Mouse (Mus musculus): ENCODE data around the gene Klk1b26. TPM values are rescaled to one million over a fixed set of nuclear protein-coding genes. Genes with fewer than 3 reads are reported as not detected.
"Not testable (repeated sequence)": the region's sequence is repeated elsewhere in the genome, so short reads cannot be mapped to it uniquely, and the experiment has no call there.

Klk1b26 gene
- total RNA-seq (2021), result not detected
- long read RNA-seq, result 0 reads

GRCm38 (mm10) chr7:44011868-44012267 is at the start of gene Klk1b26:
TSS of gene Klk1b26 (plus strand) at chr7:44012168.
- not testable (repeated sequence) for DNase-seq (ENCODE audit: low spot score in 2 of 2)

GRCm38 (mm10) chr7:43966451-43966850 is 45.5 kb upstream of the Klk1b26 start, which contains the start of gene Klk1b1:
TSS of gene Klk1b1 (plus strand) at chr7:43966751.
- no peak for DNase-seq (ENCODE audit: low spot score in 2 of 2)

- no peak for DNase-seq (ENCODE audit: low spot score in 2 of 2)
These were observed 44.9 kb upstream of the Klk1b26 start for GRCm38 (mm10) chr7:43967058-43967457.

- DNase-seq (ENCODE audit: low spot score in 2 of 2), result no peak
These were observed 44.4 kb upstream of the Klk1b26 start for GRCm38 (mm10) chr7:43967612-43968011.

- not testable (repeated sequence) for DNase-seq (ENCODE audit: low spot score in 2 of 2)
These were observed 36.2 kb upstream of the Klk1b26 start, which contains the start of gene Klk1b9 for GRCm38 (mm10) chr7:43975761-43976160. TSS of gene Klk1b9 (plus strand) at chr7:43976061.

GRCm38 (mm10) chr7:43985657-43986056 is 26.3 kb upstream of the Klk1b26 start:
- no peak for DNase-seq (ENCODE audit: low spot score in 2 of 2)

- DNase-seq (ENCODE audit: low spot score in 2 of 2), result not testable (repeated sequence)
These were observed 17.1 kb upstream of the Klk1b26 start for GRCm38 (mm10) chr7:43994821-43995220.

- DNase-seq (ENCODE audit: low spot score in 2 of 2), result not testable (repeated sequence)
These were observed 16.4 kb upstream of the Klk1b26 start, which contains the start of gene Klk1b11 for GRCm38 (mm10) chr7:43995577-43995976. TSS of gene Klk1b11 (plus strand) at chr7:43995877.

GRCm38 (mm10) chr7:44004847-44005246 is 7.1 kb upstream of the Klk1b26 start:
- no peak for DNase-seq (ENCODE audit: low spot score in 2 of 2)

GRCm38 (mm10) chr7:44014666-44015065 is 2.7 kb downstream of the Klk1b26 start:
- peak in 1 of 2 experiments; percentile 14 for DNase-seq (ENCODE audit: low spot score in 2 of 2)

- peak in 1 of 2 experiments; percentile 6 for DNase-seq (ENCODE audit: low spot score in 2 of 2)
These were observed 3.1 kb downstream of the Klk1b26 start for GRCm38 (mm10) chr7:44015071-44015470.

- DNase-seq (ENCODE audit: low spot score in 2 of 2), result not testable (repeated sequence)
These were observed 40.0 kb downstream of the Klk1b26 start, which contains the start of gene Klk1b27 for GRCm38 (mm10) chr7:44051990-44052389. TSS of gene Klk1b27 (plus strand) at chr7:44052290.

Other genes starting within 250 kb of the Klk1b26 start
- gene Klk12, start 243.3 kb upstream of the Klk1b26 start, total RNA-seq (2021), result not detected
- gene Klk11, start 237.6 kb upstream of the Klk1b26 start, total RNA-seq (2021), result not detected
- gene Klk10, start 231.1 kb upstream of the Klk1b26 start, total RNA-seq (2021), result 1 to 10 TPM; 1.2 to 1.5 TPM
- gene Klk9, start 220.3 kb upstream of the Klk1b26 start, total RNA-seq (2021), result not detected
- 10 to 100 TPM; 22.3 to 27.7 TPM for gene Klk8, start 214.6 kb upstream of the Klk1b26 start, total RNA-seq (2021)
- gene Klk7, start 200.9 kb upstream of the Klk1b26 start, total RNA-seq (2021), result under 1 TPM; 0.32 to 0.33 TPM
- gene Klk6, start 187.7 kb upstream of the Klk1b26 start, total RNA-seq (2021), result 1 to 10 TPM in 1 of 2 experiments, under 1 TPM in 1; 0.89 to 1.0 TPM
- not detected for gene Klk5, start 170.2 kb upstream of the Klk1b26 start, total RNA-seq (2021)
- gene Klk4, start 131.0 kb upstream of the Klk1b26 start, total RNA-seq (2021), result not detected
- not detected for gene Klk15, start 78.4 kb upstream of the Klk1b26 start, total RNA-seq (2021)
- gene Klk1b8, start 61.5 kb upstream of the Klk1b26 start, total RNA-seq (2021), result not detected
- gene Klk1b1, start 45.4 kb upstream of the Klk1b26 start, total RNA-seq (2021), result not detected
- gene Klk1b9, start 36.1 kb upstream of the Klk1b26 start, total RNA-seq (2021), result not detected
- gene Klk1b11, start 16.3 kb upstream of the Klk1b26 start, total RNA-seq (2021), result not detected
- not detected for gene Klk1b27, start 40.1 kb downstream of the Klk1b26 start, total RNA-seq (2021)
- gene Klk1b21, start 90.2 kb downstream of the Klk1b26 start, total RNA-seq (2021), result not detected
- not detected for gene Klk1b22, start 100.5 kb downstream of the Klk1b26 start, total RNA-seq (2021)
- not detected for gene Klk1b16, start 124.6 kb downstream of the Klk1b26 start, total RNA-seq (2021)
- gene Klk1b24, start 176.1 kb downstream of the Klk1b26 start, total RNA-seq (2021), result not detected
- gene Klk1b3, start 186.0 kb downstream of the Klk1b26 start, total RNA-seq (2021), result not detected
- gene Klk1b4, start 195.3 kb downstream of the Klk1b26 start, total RNA-seq (2021), result not detected
- not detected for gene Klk1b5, start 203.8 kb downstream of the Klk1b26 start, total RNA-seq (2021)
- not detected for gene Klk1, start 213.2 kb downstream of the Klk1b26 start, total RNA-seq (2021)
- not detected for gene Gm36864, start 224.0 kb downstream of the Klk1b26 start, total RNA-seq (2021)
- gene 1700028J19Rik, start 234.5 kb downstream of the Klk1b26 start, total RNA-seq (2021), result under 1 TPM; 0.62 to 0.84 TPM
- gene 2410002F23Rik, start 234.6 kb downstream of the Klk1b26 start, total RNA-seq (2021), result 10 to 100 TPM; 78.3 to 89.3 TPM
- not detected for gene Acp4, start 245.2 kb downstream of the Klk1b26 start, total RNA-seq (2021)
- not detected for gene Gm15517, start 249.3 kb downstream of the Klk1b26 start, total RNA-seq (2021)